Mouse (Mus musculus): Measurements from ENCODE around the gene Aoc2.
"Not testable (repeated sequence)": the region's sequence is repeated elsewhere in the genome, so short reads cannot be mapped to it uniquely, and the experiment has no call there.

The Aoc2 gene

GRCm38 (mm10) chr11:101357505-101358182, 32.8 kb downstream of the Aoc2 start:
- no peak for DNase-seq

GRCm38 (mm10) chr11:101359776-101360175, 34.9 kb downstream of the Aoc2 start:
- no peak for DNase-seq

GRCm38 (mm10) chr11:101360651-101361113, 35.8 kb downstream of the Aoc2 start:
- no peak for DNase-seq

GRCm38 (mm10) chr11:101364531-101364931, 39.7 kb downstream of the Aoc2 start:
- no peak for DNase-seq

GRCm38 (mm10) chr11:101367326-101367935, 42.6 kb downstream of the Aoc2 start, which contains the start of gene G6pc:
TSS of gene G6pc (plus strand) at chr11:101367561.
- DNase-seq: no peak

GRCm38 (mm10) chr11:101370141-101370540, 45.3 kb downstream of the Aoc2 start:
- DNase-seq: no peak

- no peak for DNase-seq
These were observed 49.6 kb downstream of the Aoc2 start for GRCm38 (mm10) chr11:101374421-101374938.

GRCm38 (mm10) chr11:101378196-101378595, 53.3 kb downstream of the Aoc2 start:
- DNase-seq: not testable (repeated sequence)

GRCm38 (mm10) chr11:101378926-101379325, 54.1 kb downstream of the Aoc2 start:
- DNase-seq: no peak
